Mouse (Mus musculus): ENCODE results near the gene Gle1.
"Not testable (repeated sequence)": the region's sequence is repeated elsewhere in the genome, so short reads cannot be mapped to it uniquely, and the experiment has no call there.

The Gle1 gene

GRCm38 (mm10) chr2:29934906-29935599 lies at the start of gene Gle1:
Gene Gle1, plus strand, starts transcription at chr2:29935426.
- peak; percentile 26 for DNase-seq (ENCODE audit: extremely low read depth, low read depth, low spot score)

- DNase-seq (ENCODE audit: extremely low read depth, low read depth, low spot score): not testable (repeated sequence)
These were observed 48.5 kb upstream of the Gle1 start for GRCm38 (mm10) chr2:29886659-29887292.

GRCm38 (mm10) chr2:29889066-29889944 lies 45.9 kb upstream of the Gle1 start, which contains the start of gene Odf2:
Gene Odf2, plus strand, starts transcription at chr2:29889221.
- peak; percentile 46 for DNase-seq (ENCODE audit: extremely low read depth, low read depth, low spot score)

GRCm38 (mm10) chr2:29889991-29890833 lies 45.0 kb upstream of the Gle1 start:
- no peak for DNase-seq (ENCODE audit: extremely low read depth, low read depth, low spot score)

GRCm38 (mm10) chr2:29891773-29892172 lies 43.5 kb upstream of the Gle1 start:
- DNase-seq (ENCODE audit: extremely low read depth, low read depth, low spot score): no peak

DNA sequence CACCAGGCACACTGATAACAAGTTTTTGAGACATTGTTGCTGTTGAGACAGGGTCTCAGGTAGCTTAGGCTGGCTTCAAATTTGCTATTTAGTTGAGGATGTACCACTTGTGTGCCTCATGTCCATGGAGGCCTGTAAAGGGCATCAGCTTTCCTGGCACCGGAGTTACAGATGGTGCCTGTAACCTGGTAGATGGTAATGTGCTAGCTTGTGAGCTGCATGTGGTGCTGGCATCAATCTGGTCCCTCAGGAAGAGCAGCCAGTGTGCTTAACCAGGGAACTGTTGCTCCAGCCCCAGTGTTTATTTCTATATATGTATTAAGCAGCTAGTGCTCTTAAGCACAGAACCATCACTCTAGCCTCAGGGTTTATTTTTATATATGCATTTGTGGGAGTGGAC lies 39.2 kb upstream of the Gle1 start:
- DNase-seq (ENCODE audit: extremely low read depth, low read depth, low spot score): no peak

- no peak for DNase-seq (ENCODE audit: extremely low read depth, low read depth, low spot score)
These were observed 37.9 kb upstream of the Gle1 start for GRCm38 (mm10) chr2:29897366-29897765.

- no peak for DNase-seq (ENCODE audit: extremely low read depth, low read depth, low spot score)
These were observed 37.1 kb upstream of the Gle1 start for GRCm38 (mm10) chr2:29898081-29898480.

DNA sequence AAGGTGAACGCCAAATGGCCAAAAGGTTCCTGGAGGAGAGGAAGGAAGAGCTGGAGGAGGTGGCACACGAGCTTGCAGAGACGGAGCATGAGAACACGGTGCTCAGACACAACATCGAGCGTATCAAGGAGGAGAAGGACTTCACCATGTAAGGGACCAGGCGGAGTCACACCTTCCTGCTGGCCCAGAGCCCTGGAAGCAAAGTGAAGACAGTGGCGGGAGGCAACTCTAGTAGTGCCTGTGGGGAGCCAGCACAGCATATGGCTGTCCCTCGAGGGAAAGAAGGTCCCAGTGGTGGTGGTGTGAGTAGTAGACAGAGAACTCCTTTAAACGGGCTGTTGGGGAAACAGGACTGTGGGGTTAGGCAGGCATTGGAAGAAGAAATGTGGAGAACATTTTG lies 33.0 kb upstream of the Gle1 start:
- DNase-seq (ENCODE audit: extremely low read depth, low read depth, low spot score): no peak

GRCm38 (mm10) chr2:29908171-29908570 lies 27.1 kb upstream of the Gle1 start:
- DNase-seq (ENCODE audit: extremely low read depth, low read depth, low spot score): not testable (repeated sequence)

- no peak for DNase-seq (ENCODE audit: extremely low read depth, low read depth, low spot score)
These were observed 25.2 kb upstream of the Gle1 start for GRCm38 (mm10) chr2:29910042-29910441.

GRCm38 (mm10) chr2:29917621-29918020 lies 17.6 kb upstream of the Gle1 start:
- DNase-seq (ENCODE audit: extremely low read depth, low read depth, low spot score): no peak

GRCm38 (mm10) chr2:29922011-29922410 lies 13.2 kb upstream of the Gle1 start:
- peak; percentile 14 for DNase-seq (ENCODE audit: extremely low read depth, low read depth, low spot score)

GRCm38 (mm10) chr2:29926542-29926941 lies 8.7 kb upstream of the Gle1 start:
- peak; percentile 14 for DNase-seq (ENCODE audit: extremely low read depth, low read depth, low spot score)

DNA sequence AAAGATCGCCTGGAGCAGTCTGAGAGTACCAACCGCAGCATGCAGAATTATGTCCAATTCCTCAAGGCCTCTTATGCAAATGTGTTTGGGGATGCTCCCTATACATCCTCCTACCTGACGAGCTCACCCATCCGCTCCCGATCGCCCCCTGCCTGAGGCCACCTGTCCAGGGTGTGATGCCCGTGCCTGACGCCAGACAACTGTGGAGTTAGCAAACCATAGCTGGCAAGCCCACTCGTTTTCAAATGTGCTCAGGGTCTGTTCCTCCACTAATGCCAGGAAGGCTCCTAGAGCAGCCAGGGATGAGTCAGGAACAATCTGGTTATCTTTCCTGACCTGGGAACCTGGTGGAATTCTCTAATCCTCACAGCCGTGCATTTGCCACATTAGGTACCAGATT lies 4.7 kb upstream of the Gle1 start:
- no peak for DNase-seq (ENCODE audit: extremely low read depth, low read depth, low spot score)

- DNase-seq (ENCODE audit: extremely low read depth, low read depth, low spot score): no peak
These were observed 4.0 kb upstream of the Gle1 start for GRCm38 (mm10) chr2:29931194-29931593.

DNA sequence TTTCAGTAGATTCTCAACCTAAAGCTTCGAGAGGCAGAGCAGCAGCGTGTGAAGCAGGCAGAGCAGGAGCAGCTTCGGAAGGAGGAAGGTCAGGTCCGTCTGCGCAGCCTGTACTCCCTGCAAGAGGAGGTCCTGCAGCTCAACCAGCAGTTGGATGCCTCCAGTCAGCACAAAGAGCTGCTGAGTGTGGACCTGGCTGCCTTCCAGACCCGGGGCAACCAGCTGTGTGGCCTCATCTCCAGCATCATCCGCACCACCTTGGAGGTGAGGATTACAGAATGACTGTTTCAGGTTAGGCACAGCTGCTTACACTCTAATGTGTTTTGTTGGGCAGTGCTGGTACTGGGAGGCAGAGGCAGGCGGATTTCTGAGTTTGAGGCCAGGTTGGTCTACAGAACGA lies 4.8 kb downstream of the Gle1 start:
- DNase-seq (ENCODE audit: extremely low read depth, low read depth, low spot score): no peak

DNA sequence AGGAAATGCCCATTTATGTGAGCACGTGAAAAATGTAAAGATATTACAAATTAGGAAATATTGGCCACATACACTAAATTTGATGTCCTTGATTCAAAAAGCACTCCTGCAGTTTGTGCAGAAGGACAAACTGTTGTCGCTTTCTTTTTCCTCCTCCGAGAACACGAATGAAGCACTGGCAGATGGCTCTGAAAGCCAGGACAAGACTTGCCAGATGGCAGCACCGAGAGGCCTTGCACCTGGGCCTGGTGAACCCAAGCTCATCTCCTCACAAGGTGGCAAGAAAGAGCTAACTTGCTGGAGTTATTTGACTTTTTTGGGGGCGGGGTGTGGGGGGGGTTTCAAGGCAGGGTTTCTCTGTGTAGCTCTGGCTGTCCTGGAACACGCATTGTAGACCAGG lies 5.6 kb downstream of the Gle1 start:
- DNase-seq (ENCODE audit: extremely low read depth, low read depth, low spot score): no peak

- no peak for DNase-seq (ENCODE audit: extremely low read depth, low read depth, low spot score)
These were observed 9.5 kb downstream of the Gle1 start for GRCm38 (mm10) chr2:29944723-29945122.

DNA sequence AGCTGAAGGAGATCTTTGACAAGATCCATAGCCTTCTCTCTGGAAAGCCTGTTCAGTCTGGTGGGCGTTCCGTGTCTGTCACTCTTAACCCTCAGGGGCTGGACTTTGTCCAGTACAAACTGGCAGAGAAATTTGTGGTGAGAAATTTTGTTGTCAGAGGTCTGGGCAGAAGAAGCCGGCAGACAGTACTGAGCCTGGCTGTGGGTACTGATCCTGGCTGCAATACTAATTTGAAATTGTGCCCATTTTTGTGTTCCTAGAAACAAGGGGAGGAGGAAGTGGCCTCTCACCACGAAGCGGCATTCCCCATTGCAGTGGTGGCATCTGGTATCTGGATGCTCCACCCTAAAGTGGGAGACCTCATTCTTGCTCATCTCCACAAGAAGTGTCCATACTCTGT lies 13.7 kb downstream of the Gle1 start:
- DNase-seq (ENCODE audit: extremely low read depth, low read depth, low spot score): no peak

- DNase-seq (ENCODE audit: extremely low read depth, low read depth, low spot score): no peak
These were observed 26.0 kb downstream of the Gle1 start for GRCm38 (mm10) chr2:29961246-29961645.

Data from fat pad, adult 2 months (tissue).